In the genomic region with DNA sequence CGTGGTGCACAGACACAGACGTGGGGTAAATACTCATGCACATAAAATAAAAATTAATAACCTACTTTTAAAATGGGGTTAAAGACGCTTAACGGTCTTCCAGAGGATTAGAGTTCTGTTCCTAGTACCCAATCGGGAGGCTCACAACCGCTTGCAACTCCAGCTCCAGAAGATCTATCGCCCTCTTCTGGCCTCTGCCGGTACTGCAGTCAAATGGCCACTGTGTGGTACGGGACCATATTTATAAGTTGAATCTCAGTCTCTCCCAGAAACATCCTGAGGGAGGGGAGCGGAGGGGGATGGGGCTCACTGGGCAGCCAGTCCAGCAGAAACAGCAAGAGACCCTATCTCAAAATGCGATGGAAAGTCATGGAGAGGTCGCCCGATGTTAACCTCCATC, we compare ENCODE assay signal across 9 mouse cellular contexts. TPM values are rescaled to one million over a fixed set of nuclear protein-coding genes. Genes with fewer than 3 reads are reported as not detected.
DNase-seq lines count a peak whose midpoint lies in the region; ATAC-seq and TF ChIP-seq lines count a peak whose summit lies in the region.
"Had no signal": no experiment of that assay in that cellular context is flagged by ENCODE, and none has a peak within 500 bp of the region (broad histone marks: within the 10 kb centered on the region; RNA-seq: fewer than 3 reads in every experiment).

No protein-coding gene starts in this region.

- no peaks in the 10 kb centered on the region for H3K4me1 ChIP-seq in cortical plate, adult 2 months (ENCODE audit: control insufficient read depth, insufficient read depth, low read length)

- no peak overlapping the region for H3K27ac ChIP-seq in cortical plate, adult 2 months (ENCODE audit: insufficient read depth, low read length)
- H3K27ac ChIP-seq: limb, embryonic 13.5 days had no signal

- no peak overlapping the region for H3K4me3 ChIP-seq in cortical plate, adult 2 months (ENCODE audit: insufficient read depth, low read length)
- H3K4me3 ChIP-seq: limb, embryonic 13.5 days had no signal

- peak; percentile 20; the same call in 1 of the 2 replicates for TF ChIP-seq CTCF in cortical plate, adult 2 months (IDR thresholded peaks at IDR 0.05; ENCODE audit: extremely low read depth, insufficient read depth, low read length)

- no peak for ATAC-seq in frontal cortex, adult (ENCODE audit: low TSS enrichment)

- TF ChIP-seq POLR2A in cortical plate, adult 2 months (IDR thresholded peaks at IDR 0.05; ENCODE audit: extremely low read depth, insufficient read depth, low read length) = no peak

- DNase-seq in cerebellum, postnatal 25 days = peak; percentile 28 to 61
- DNase-seq in cerebellum, adult 9-10 months = no peak
- peak; percentile 6 for DNase-seq in lung, postnatal 14 days
- DNase-seq in lung, postnatal 10 days = no peak
- DNase-seq in testis, postnatal 14 days (ENCODE audit: low spot score) = peak; percentile 68
- no peak for DNase-seq in Muller cell, postnatal 12 days (ENCODE audit: inconsistent ontology term)

RNA-seq across cellular contexts. Expression of gene Suds3, which starts 47.7 kb away (rescaled TPM):
- polyA plus RNA-seq in cortical plate, adult 2 months (2012; rRNA removed) = 110 and 129 TPM in 2 replicates

RNA-seq across cellular contexts. Expression of gene Taok3, which starts 51.7 kb away (rescaled TPM):
- polyA plus RNA-seq in cortical plate, adult 2 months (2012; rRNA removed) = 40.6 and 45.7 TPM in 2 replicates

Comparison
In these comparisons a context has a peak if more than half of its experiments do, and no peak if none do; other contexts are left out.
1. DNase-seq: peak in cerebellum, postnatal 25 days (2 of 2), lung, postnatal 14 days (single experiment) and testis, postnatal 14 days (single experiment); none in cerebellum, adult 9-10 months (single experiment), lung, postnatal 10 days (single experiment) and Muller cell, postnatal 12 days (single experiment).